Mouse (Mus musculus): ENCODE data around the gene Npdc1.

GRCm38 (mm10) chr2:25432326-25433098 is 33.4 kb downstream of the Npdc1 start:
- no peak for TF ChIP-seq CTCF (IDR thresholded peaks at IDR 0.05; ENCODE audit: borderline replicate concordance, control insufficient read depth, extremely low read depth, insufficient read depth, low read length, poor library complexity)
- TF ChIP-seq POLR2A (IDR thresholded peaks at IDR 0.05; ENCODE audit: control insufficient read depth, extremely low read depth, insufficient read depth, low read length, poor library complexity) = no peak

Data from thymus, adult 2 months (tissue).